Mouse (Mus musculus) inflammation-experienced regulatory T-cells (primary cell): ENCODE data around the gene Baz1a. TPM values are rescaled to one million over a fixed set of nuclear protein-coding genes. Genes with fewer than 3 reads are reported as not detected.

ENCODE experiments used
- polyA plus RNA-seq, 2 experiments: library from polyadenylated mRNA; unstranded; fragments of 100-300 nt; shearing (Covaris generic); gene quantifications; one replicate each; pipeline ENCODE4 v1.2.1; 2017

The Baz1a gene
- 100 to 1,000 TPM; 164 to 170 TPM for polyA plus RNA-seq

GRCm38 (mm10) chr12:55013626-55014398 lies at the start of gene Baz1a:
TSS of gene Baz1a (minus strand) at chr12:55014348.

DNA sequence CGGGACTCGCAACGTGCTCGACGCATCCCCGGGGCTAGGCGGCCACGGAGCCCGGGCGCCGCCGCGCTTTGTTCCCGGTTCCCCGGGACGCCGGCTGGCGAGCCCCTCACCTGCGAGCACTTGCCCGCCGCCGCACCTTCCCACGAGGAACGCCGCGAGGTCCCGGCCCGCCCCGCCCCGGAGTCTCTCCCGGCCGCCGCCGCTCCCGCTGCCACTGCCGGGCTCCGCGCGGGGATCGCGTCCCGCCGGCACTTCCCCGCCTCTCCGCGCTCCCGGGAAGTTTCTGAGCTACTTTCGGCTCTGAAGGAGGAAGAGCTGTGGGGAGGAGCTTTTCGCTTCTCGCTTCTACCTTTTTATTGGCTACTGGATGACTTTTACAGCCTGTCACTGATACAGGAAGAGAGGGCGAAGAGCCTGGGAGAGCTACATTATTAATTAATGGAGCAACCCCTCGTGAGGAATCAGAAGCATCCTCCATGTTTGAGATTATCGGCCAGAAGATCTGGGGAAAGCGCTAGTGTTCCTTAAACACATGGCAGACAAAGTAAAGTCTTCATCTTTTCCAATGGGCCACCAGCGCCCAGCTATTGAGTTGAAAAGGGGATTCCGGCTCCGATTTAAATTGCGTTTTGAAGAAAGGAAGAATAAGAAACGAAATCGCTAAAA lies 28.0 kb downstream of the Baz1a start, which contains the start of gene Gm20403:
Gene Gm20403 (minus strand): TSS at position 478 of the 666 bp plus-strand sequence.

GRCm38 (mm10) chr12:54862606-54863535 lies 151.3 kb downstream of the Baz1a start, which contains the start of gene Cfl2:
TSS of gene Cfl2 (minus strand) at chr12:54862877.

Other genes starting within 250 kb of the Baz1a start
- 100 to 1,000 TPM in 1 of 2 experiments, 10 to 100 TPM in 1; 94.1 to 126 TPM for gene Snx6, start 218.6 kb downstream of the Baz1a start, polyA plus RNA-seq
- gene Cfl2, start 151.5 kb downstream of the Baz1a start, polyA plus RNA-seq = 10 to 100 TPM; 25.2 to 36.5 TPM
- 1 to 10 TPM; 4.4 to 7.1 TPM for gene Gm20403, start 27.8 kb downstream of the Baz1a start, polyA plus RNA-seq
- 10 to 100 TPM; 20.0 to 29.2 TPM for gene 2700097O09Rik, start 65.8 kb upstream of the Baz1a start, polyA plus RNA-seq
- gene Srp54a, start 65.9 kb upstream of the Baz1a start, polyA plus RNA-seq = 100 to 1,000 TPM; 119 to 134 TPM
- gene Fam177a, start 110.1 kb upstream of the Baz1a start, polyA plus RNA-seq = 10 to 100 TPM; 32.1 to 47.5 TPM
- 10 to 100 TPM; 29.7 to 35.3 TPM for gene Srp54b, start 140.8 kb upstream of the Baz1a start, polyA plus RNA-seq
- not detected for gene 1700047I17Rik2, start 185.2 kb upstream of the Baz1a start, polyA plus RNA-seq
- gene Srp54c, start 215.8 kb upstream of the Baz1a start, polyA plus RNA-seq = 10 to 100 TPM; 61.3 to 67.3 TPM